Mouse (Mus musculus) thymus, adult 2 months (tissue): ENCODE data around the gene Zfp428.

Experiments used
- CTCF ChIP-seq: fragments of 200-500 bp; IDR thresholded peaks from 2 replicates; pipeline ENCODE4 v1.5.1; 2012; ENCODE audit warnings: mild to moderate bottlenecking, control low read depth, low read length, moderate library complexity, borderline replicate concordance; ENCODE audit not compliant: control insufficient read depth, poor library complexity, insufficient read depth; ENCODE audit errors: extremely low read depth
- POLR2A ChIP-seq: fragments of 200-500 bp; IDR thresholded peaks from 2 replicates; pipeline ENCODE4 v1.6.1; 2012; ENCODE audit warnings: mild to moderate bottlenecking, low read length, control low read depth, moderate library complexity; ENCODE audit not compliant: control insufficient read depth, poor library complexity, insufficient read depth; ENCODE audit errors: extremely low read depth

DNA sequence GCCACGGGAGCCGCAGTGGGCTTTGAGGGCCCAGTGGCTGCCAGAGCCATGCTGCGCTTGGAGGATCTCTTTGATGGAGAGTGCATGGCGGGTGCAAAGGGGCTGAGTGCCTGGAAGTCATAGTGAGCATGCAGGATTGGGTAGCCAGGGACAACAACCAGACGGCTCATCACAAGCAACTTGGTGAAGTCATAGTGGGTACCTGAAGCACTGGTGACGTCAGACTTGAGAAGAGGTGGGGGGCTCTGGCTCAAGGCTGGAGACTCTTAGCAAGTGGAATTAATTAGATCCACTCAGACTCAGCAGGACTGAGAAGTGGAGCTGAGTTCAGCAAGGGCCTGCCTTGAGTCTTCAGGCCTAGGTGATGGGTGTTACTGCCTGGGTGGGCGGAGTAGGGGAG lies 5.5 kb downstream of the Zfp428 start, which contains the start of gene AC161166.1:
- TF ChIP-seq POLR2A (no peak), CTCF (no peak)
